Comparison of ENCODE assay signal across 8 mouse cellular contexts in genomic region chr19:36789873-36790733, GRCm38 (mm10). TPM values are rescaled to one million over a fixed set of nuclear protein-coding genes. Genes with fewer than 3 reads are reported as not detected.
DNase-seq lines count a peak whose midpoint lies in the region; ATAC-seq and TF ChIP-seq lines count a peak whose summit lies in the region.

No protein-coding gene starts in this region.

- no peaks in the 10 kb centered on the region for H3K27me3 ChIP-seq in neural tube, embryonic 12.5 days (replicated peaks)
- no peaks in the 10 kb centered on the region for H3K27me3 ChIP-seq in hindbrain, embryonic 16.5 days (replicated peaks; ENCODE audit: control insufficient read depth, insufficient read depth, low read length)
- no peaks in the 10 kb centered on the region for H3K27me3 ChIP-seq in lung, postnatal 0 days (replicated peaks; ENCODE audit: insufficient read depth, low read length)
- H3K27me3 ChIP-seq in forebrain, embryonic 11.5 days (ENCODE audit: control insufficient read depth, insufficient read depth, low read length): no peaks in the 10 kb centered on the region

- H3K4me1 ChIP-seq in neural tube, embryonic 12.5 days: peaks cover 4% of the 10 kb centered on the region; the same call in 1 of the 2 replicates
- H3K4me1 ChIP-seq in hindbrain, embryonic 16.5 days (ENCODE audit: control insufficient read depth, insufficient read depth, low read depth, low read length): no peaks in the 10 kb centered on the region; the same call in 1 of the 2 replicates
- H3K4me1 ChIP-seq in lung, postnatal 0 days (ENCODE audit: insufficient read depth, low read depth, low read length): peaks cover 2% of the 10 kb centered on the region; the same call in 1 of the 2 replicates
- H3K4me1 ChIP-seq in forebrain, embryonic 11.5 days (replicated peaks; ENCODE audit: control insufficient read depth, insufficient read depth, low read length): no peaks in the 10 kb centered on the region

- H3K9ac ChIP-seq in neural tube, embryonic 12.5 days: no peak overlapping the region
- H3K9ac ChIP-seq in hindbrain, embryonic 16.5 days (ENCODE audit: low read depth, low read length): no peak overlapping the region
- H3K9ac ChIP-seq in lung, postnatal 0 days (replicated peaks; ENCODE audit: low read depth): no peak overlapping the region
- no peak overlapping the region for H3K9ac ChIP-seq in forebrain, embryonic 11.5 days (ENCODE audit: low read length)

- DNase-seq in neural tube, embryonic 10.5 days (ENCODE audit: extremely low spot score, low spot score): no peak
- peak; percentile 35 to 50 for DNase-seq in cerebellum, postnatal 25 days
- DNase-seq in lung, postnatal 0 days (ENCODE audit: low spot score): peak; percentile 84
- DNase-seq in spleen, adult 18-20 months: no peak
- DNase-seq in forebrain, embryonic 11.5 days (ENCODE audit: low spot score): no peak
- no peak for DNase-seq in frontal cortex, postnatal 14 days (ENCODE audit: low spot score in 2 of 2)

- no peak overlapping the region for H3K4me3 ChIP-seq in neural tube, embryonic 12.5 days
- H3K4me3 ChIP-seq in hindbrain, embryonic 16.5 days (ENCODE audit: low read length): no peak overlapping the region
- no peak overlapping the region for H3K4me3 ChIP-seq in lung, postnatal 0 days (ENCODE audit: low read depth, low read length)
- H3K4me3 ChIP-seq in forebrain, embryonic 11.5 days (ENCODE audit: low read depth, low read length): no peak overlapping the region

- WGBS in neural tube, embryonic 12.5 days: 68% methylated on average over 17 of the region's 17 CpGs
- WGBS in hindbrain, embryonic 16.5 days: 61% methylated on average over 17 of the region's 17 CpGs
- WGBS in lung, postnatal 0 days: 57% methylated on average over 17 of the region's 17 CpGs
- 88% methylated on average over 17 of the region's 17 CpGs for WGBS in forebrain, embryonic 11.5 days

- 0 out of 2 replicates have a peak, but pooled peaks have one; percentile 48 for ATAC-seq in neural tube, embryonic 12.5 days (ENCODE audit: low FRiP score, low read depth)
- peak; percentile 88 for ATAC-seq in hindbrain, embryonic 16.5 days
- ATAC-seq in lung, postnatal 0 days: peak; percentile 53
- no peak for ATAC-seq in forebrain, embryonic 11.5 days (replicated peaks; ENCODE audit: low FRiP score)

- peak overlapping the region; percentile 16; the same call in 1 of the 2 replicates for H3K4me2 ChIP-seq in neural tube, embryonic 12.5 days (replicated peaks)
- H3K4me2 ChIP-seq in hindbrain, embryonic 16.5 days (ENCODE audit: low read length): no peak overlapping the region
- no peak overlapping the region for H3K4me2 ChIP-seq in lung, postnatal 0 days (replicated peaks; ENCODE audit: low read depth, low read length)
- no peak overlapping the region for H3K4me2 ChIP-seq in forebrain, embryonic 11.5 days (ENCODE audit: low read depth, low read length, severe bottlenecking)

- H3K9me3 ChIP-seq in neural tube, embryonic 12.5 days: no peaks in the 10 kb centered on the region
- H3K9me3 ChIP-seq in hindbrain, embryonic 16.5 days (ENCODE audit: control insufficient read depth, low read length): no peaks in the 10 kb centered on the region
- no peaks in the 10 kb centered on the region for H3K9me3 ChIP-seq in lung, postnatal 0 days (ENCODE audit: low read length)
- H3K9me3 ChIP-seq in forebrain, embryonic 11.5 days (ENCODE audit: control insufficient read depth, low read length): no peaks in the 10 kb centered on the region

- H3K36me3 ChIP-seq in neural tube, embryonic 12.5 days: no peaks in the 10 kb centered on the region
- no peaks in the 10 kb centered on the region for H3K36me3 ChIP-seq in hindbrain, embryonic 16.5 days (ENCODE audit: control insufficient read depth, insufficient read depth, low read length)
- H3K36me3 ChIP-seq in lung, postnatal 0 days (ENCODE audit: insufficient read depth, low read length): no peaks in the 10 kb centered on the region
- H3K36me3 ChIP-seq in forebrain, embryonic 11.5 days (ENCODE audit: control insufficient read depth, insufficient read depth, low read length): no peaks in the 10 kb centered on the region

- TF ChIP-seq CTCF in lung, postnatal 0 days (IDR thresholded peaks at IDR 0.05): no peak

- 0 out of 2 replicates have a peak, but pooled peaks have one; percentile 40 for TF ChIP-seq EP300 in lung, postnatal 0 days (IDR thresholded peaks at IDR 0.05)

- no peak overlapping the region for H3K27ac ChIP-seq in neural tube, embryonic 12.5 days
- H3K27ac ChIP-seq in hindbrain, embryonic 16.5 days (ENCODE audit: low read depth, low read length): no peak overlapping the region
- H3K27ac ChIP-seq in lung, postnatal 0 days (ENCODE audit: low read length): peak overlapping the region; percentile 57
- H3K27ac ChIP-seq in forebrain, embryonic 11.5 days (ENCODE audit: low read depth, low read length): no peak overlapping the region

RNA-seq across cellular contexts. Expression of gene Tnks2, which starts 43.9 kb away (rescaled TPM):
- polyA plus RNA-seq in neural tube, embryonic 12.5 days (2016; fragmentation: Nextera tagmentation; extraction: Ambion mirVana): 81.8 and 85.3 TPM in 2 replicates
- polyA plus RNA-seq in hindbrain, embryonic 16.5 days (2015; fragmentation: Nextera tagmentation; extraction: Ambion mirVana): 19.0 and 36.7 TPM in 2 replicates
- 25.4 and 28.7 TPM in 2 replicates for polyA plus RNA-seq in lung, postnatal 0 days (2015; fragmentation: Nextera tagmentation; extraction: Ambion mirVana)
- polyA plus RNA-seq in forebrain, embryonic 11.5 days (2014; fragmentation: Nextera tagmentation; extraction: Ambion mirVana): 68.3 and 85.8 TPM in 2 replicates

RNA-seq across cellular contexts. Expression of gene Ppp1r3c, which starts 53.6 kb away (rescaled TPM):
- polyA plus RNA-seq in neural tube, embryonic 12.5 days (2016; fragmentation: Nextera tagmentation; extraction: Ambion mirVana): 3.5 and 3.9 TPM in 2 replicates
- 27.2 and 30.6 TPM in 2 replicates for polyA plus RNA-seq in hindbrain, embryonic 16.5 days (2015; fragmentation: Nextera tagmentation; extraction: Ambion mirVana)
- 39.4 and 51.4 TPM in 2 replicates for polyA plus RNA-seq in lung, postnatal 0 days (2015; fragmentation: Nextera tagmentation; extraction: Ambion mirVana)
- polyA plus RNA-seq in forebrain, embryonic 11.5 days (2014; fragmentation: Nextera tagmentation; extraction: Ambion mirVana): 2.0 and 2.1 TPM in 2 replicates

Comparison
In these comparisons a context has a peak if more than half of its experiments do, and no peak if none do; other contexts are left out.
1. DNase-seq: peak in cerebellum, postnatal 25 days (2 of 2) and lung, postnatal 0 days (single experiment); none in neural tube, embryonic 10.5 days (single experiment), spleen, adult 18-20 months (0 of 2), forebrain, embryonic 11.5 days (single experiment) and frontal cortex, postnatal 14 days (0 of 2).